Mouse (Mus musculus) lung, postnatal 0 days (tissue): ENCODE results near the gene Shd.

Source experiments
- CTCF ChIP-seq: IDR thresholded peaks from 2 replicates; pipeline ENCODE4 v1.5.1; 2016; ENCODE audit warnings: antibody characterized with exemption, mild to moderate bottlenecking
- EP300 ChIP-seq: IDR thresholded peaks from 2 replicates; pipeline ENCODE4 v1.6.1; 2016; ENCODE audit warnings: antibody characterized with exemption, mild to moderate bottlenecking, control low read depth

GRCm38 (mm10) chr17:56006956-56007355, 36.7 kb downstream of the Shd start:
- TF ChIP-seq CTCF (no peak), EP300 (no peak)
